Mouse (Mus musculus): Measurements from ENCODE around the gene Agmo.

The Agmo gene

GRCm38 (mm10) chr12:37426750-37427149, 185.3 kb downstream of the Agmo start:
- no peak for DNase-seq (ENCODE audit: extremely low read depth, insufficient read length, low spot score)

GRCm38 (mm10) chr12:37434466-37434865, 193.0 kb downstream of the Agmo start:
- no peak for DNase-seq (ENCODE audit: extremely low read depth, insufficient read length, low spot score)

GRCm38 (mm10) chr12:37442486-37443013, 201.1 kb downstream of the Agmo start:
- no peak for DNase-seq (ENCODE audit: extremely low read depth, insufficient read length, low spot score)

- DNase-seq (ENCODE audit: extremely low read depth, insufficient read length, low spot score), result no peak
Measured at GRCm38 (mm10) chr12:37445255-37445654, 203.8 kb downstream of the Agmo start.

GRCm38 (mm10) chr12:37449597-37449996, 208.2 kb downstream of the Agmo start:
- no peak for DNase-seq (ENCODE audit: extremely low read depth, insufficient read length, low spot score)

- no peak for DNase-seq (ENCODE audit: extremely low read depth, insufficient read length, low spot score)
Measured at GRCm38 (mm10) chr12:37450366-37451156, 209.1 kb downstream of the Agmo start.

- no peak for DNase-seq (ENCODE audit: extremely low read depth, insufficient read length, low spot score)
Measured at GRCm38 (mm10) chr12:37471631-37472030, 230.2 kb downstream of the Agmo start.

- DNase-seq (ENCODE audit: extremely low read depth, insufficient read length, low spot score), result no peak
Measured at GRCm38 (mm10) chr12:37476849-37477248, 235.4 kb downstream of the Agmo start.

- no peak for DNase-seq (ENCODE audit: extremely low read depth, insufficient read length, low spot score)
Measured at GRCm38 (mm10) chr12:37487991-37488390, 246.6 kb downstream of the Agmo start.

- no peak for DNase-seq (ENCODE audit: extremely low read depth, insufficient read length, low spot score)
Measured at GRCm38 (mm10) chr12:37498871-37499270, 257.4 kb downstream of the Agmo start.

- no peak for DNase-seq (ENCODE audit: extremely low read depth, insufficient read length, low spot score)
Measured at GRCm38 (mm10) chr12:37507406-37507805, 266.0 kb downstream of the Agmo start.

GRCm38 (mm10) chr12:37507826-37508225, 266.4 kb downstream of the Agmo start:
- DNase-seq (ENCODE audit: extremely low read depth, insufficient read length, low spot score), result no peak

GRCm38 (mm10) chr12:37521772-37522171, 280.3 kb downstream of the Agmo start:
- DNase-seq (ENCODE audit: extremely low read depth, insufficient read length, low spot score), result no peak

GRCm38 (mm10) chr12:37524662-37525061, 283.2 kb downstream of the Agmo start:
- no peak for DNase-seq (ENCODE audit: extremely low read depth, insufficient read length, low spot score)

GRCm38 (mm10) chr12:37540994-37541393, 299.6 kb downstream of the Agmo start:
- DNase-seq (ENCODE audit: extremely low read depth, insufficient read length, low spot score), result no peak

GRCm38 (mm10) chr12:37558284-37558683, 316.8 kb downstream of the Agmo start:
- no peak for DNase-seq (ENCODE audit: extremely low read depth, insufficient read length, low spot score)

GRCm38 (mm10) chr12:37565882-37566596, 324.6 kb downstream of the Agmo start:
- no peak for DNase-seq (ENCODE audit: extremely low read depth, insufficient read length, low spot score)

- DNase-seq (ENCODE audit: extremely low read depth, insufficient read length, low spot score), result no peak
Measured at GRCm38 (mm10) chr12:37571922-37572321, 330.5 kb downstream of the Agmo start.

GRCm38 (mm10) chr12:37582777-37583176, 341.3 kb downstream of the Agmo start:
- DNase-seq (ENCODE audit: extremely low read depth, insufficient read length, low spot score), result no peak

GRCm38 (mm10) chr12:37592853-37593252, 351.4 kb downstream of the Agmo start:
- no peak for DNase-seq (ENCODE audit: extremely low read depth, insufficient read length, low spot score)

- DNase-seq (ENCODE audit: extremely low read depth, insufficient read length, low spot score), result no peak
Measured at GRCm38 (mm10) chr12:37612837-37613236, 371.4 kb downstream of the Agmo start.

- DNase-seq (ENCODE audit: extremely low read depth, insufficient read length, low spot score), result no peak
Measured at GRCm38 (mm10) chr12:37614769-37615168, 373.3 kb downstream of the Agmo start.

Data from 3134 (cell line).